Mouse (Mus musculus) cerebellum, adult 2 months (tissue): ENCODE results near the gene Smarcc2. TPM values are rescaled to one million over a fixed set of nuclear protein-coding genes. Genes with fewer than 3 reads are reported as not detected.

Source experiments
- DNase-seq, 2 experiments: peaks; one replicate each; pipeline ENCODE4 v3.0.0; 2021
- H3K27ac ChIP-seq: fragments of 200-500 bp; 2 replicates; pipeline ENCODE4 v1.5.1; 2012; ENCODE audit warnings: low read length, control low read depth, inconsistent platforms; ENCODE audit not compliant: insufficient read depth
- H3K27me3 ChIP-seq: fragments of 200-500 bp; 2 replicates; pipeline ENCODE4 v1.6.1; 2012; ENCODE audit warnings: inconsistent platforms, mild to moderate bottlenecking, low read length, moderate library complexity; ENCODE audit not compliant: control insufficient read depth, insufficient read depth
- H3K4me1 ChIP-seq: fragments of 200-500 bp; 2 replicates; pipeline ENCODE4 v1.6.1; 2011; ENCODE audit warnings: low read length; ENCODE audit not compliant: control insufficient read depth, insufficient read depth
- H3K4me3 ChIP-seq: fragments of 200-500 bp; replicated peaks from 2 replicates; pipeline ENCODE3; 2011; ENCODE audit warnings: mild to moderate bottlenecking, low read depth, low read length, control low read depth; ENCODE audit not compliant: insufficient read depth
- CTCF ChIP-seq: fragments of 200-500 bp; IDR thresholded peaks from 2 replicates; pipeline ENCODE4 v1.5.1; 2011; ENCODE audit warnings: low read depth, mild to moderate bottlenecking, control low read depth, low read length, moderate library complexity, borderline replicate concordance; ENCODE audit not compliant: insufficient read depth
- POLR2A ChIP-seq: fragments of 200-500 bp; IDR thresholded peaks from 2 replicates; pipeline ENCODE4 v1.6.1; 2011; ENCODE audit warnings: low read length, control low read depth, borderline replicate concordance; ENCODE audit not compliant: insufficient read depth
- WGBS: fragments of 180-500 bp; shearing (Covaris S2); methylation state at CpG from one replicate; pipeline ENCODE4 v1.1.7; 2018; 5-methylcytosine and 5-hydroxymethylcytosine counted together
- polyA plus RNA-seq: library from polyadenylated mRNA; depleted of rRNA; stranded (reverse); fragments of >200 nt; gene quantifications from 2 replicates; pipeline ENCODE4 v1.2.3, GENCODE M21; 2012; rRNA removed

Gene Smarcc2
- polyA plus RNA-seq, 1 experiment, result 239 TPM

DNA sequence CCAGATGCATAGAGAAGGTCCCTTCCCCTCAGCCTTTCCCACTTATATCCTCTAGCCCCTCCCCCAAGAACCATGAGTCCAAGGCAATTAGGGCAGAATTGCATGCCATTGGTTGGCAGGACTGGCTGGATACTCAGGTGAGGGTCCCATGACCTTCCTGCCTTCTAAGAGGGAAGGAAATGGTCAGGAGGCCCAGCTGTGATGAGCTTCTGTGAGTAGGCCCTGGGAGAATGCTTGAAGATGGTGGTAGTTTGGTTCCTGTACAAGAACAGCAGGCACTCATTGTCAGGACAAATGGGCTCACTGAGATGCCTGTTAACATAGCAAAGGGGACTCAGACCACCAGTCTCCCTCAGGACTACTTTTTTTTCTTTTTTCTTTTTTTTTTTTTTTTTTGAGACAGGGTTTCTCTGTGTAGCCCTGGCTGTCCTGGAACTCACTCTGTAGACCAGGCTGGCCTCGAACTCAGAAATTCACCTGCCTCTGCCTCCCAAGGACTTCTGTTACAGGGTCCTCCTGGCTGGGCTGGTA is 79.4 kb downstream of the Smarcc2 start:
- TF ChIP-seq POLR2A (no peak), CTCF (no peak)
- WGBS, result 100% methylated on average over 1 of the region's 1 CpGs
- Histone ChIP-seq H3K27me3 (no peaks in the 10 kb centered on the region), H3K27ac (no peak overlapping the region), H3K4me3 (no peak overlapping the region), H3K4me1 (peaks cover 3% of the 10 kb centered on the region; the same call in 1 of the 2 replicates)
- DNase-seq, result no peak

Other genes with a start within 250 kb of the Smarcc2 start
- gene Spryd4, start 247.4 kb upstream of the Smarcc2 start, polyA plus RNA-seq, result 13.5 and 15.6 TPM in 2 replicates
- gene Mip, start 233.4 kb upstream of the Smarcc2 start, polyA plus RNA-seq, result not detected in 2 replicates
- gene Timeless, start 227.2 kb upstream of the Smarcc2 start, polyA plus RNA-seq, result 6.3 and 6.6 TPM in 2 replicates
- not detected in 2 replicates for gene Apon, start 205.2 kb upstream of the Smarcc2 start, polyA plus RNA-seq
- not detected in 2 replicates for gene Apof, start 190.6 kb upstream of the Smarcc2 start, polyA plus RNA-seq
- gene Stat2, start 188.7 kb upstream of the Smarcc2 start, polyA plus RNA-seq, result 94.4 and 110 TPM in 2 replicates
- gene Il23a, start 160.5 kb upstream of the Smarcc2 start, polyA plus RNA-seq, result 1.2 and 1.8 TPM in 2 replicates
- 42.6 and 48.5 TPM in 2 replicates for gene Pan2, start 155.9 kb upstream of the Smarcc2 start, polyA plus RNA-seq
- 65.3 and 65.4 TPM in 2 replicates for gene Cnpy2, start 136.8 kb upstream of the Smarcc2 start, polyA plus RNA-seq
- 251 and 252 TPM in 2 replicates for gene Cs, start 121.5 kb upstream of the Smarcc2 start, polyA plus RNA-seq
- gene Coq10a, start 90.3 kb upstream of the Smarcc2 start, polyA plus RNA-seq, result 115 and 117 TPM in 2 replicates
- 40.6 and 41.6 TPM in 2 replicates for gene Ankrd52, start 82.1 kb upstream of the Smarcc2 start, polyA plus RNA-seq
- gene Slc39a5, start 58.0 kb upstream of the Smarcc2 start, polyA plus RNA-seq, result 0.13 TPM in 1 of 2 replicates, not detected in the other
- gene Nabp2, start 47.8 kb upstream of the Smarcc2 start, polyA plus RNA-seq, result 78.9 and 83.6 TPM in 2 replicates
- gene Rnf41, start 47.6 kb upstream of the Smarcc2 start, polyA plus RNA-seq, result 88.0 and 90.5 TPM in 2 replicates
- gene Myl6, start 34.9 kb downstream of the Smarcc2 start, polyA plus RNA-seq, result 1,381 and 1,434 TPM in 2 replicates
- 28.9 and 36.1 TPM in 2 replicates for gene Myl6b, start 39.4 kb downstream of the Smarcc2 start, polyA plus RNA-seq
- 36.3 and 37.3 TPM in 2 replicates for gene Esyt1, start 66.6 kb downstream of the Smarcc2 start, polyA plus RNA-seq
- 15.4 and 18.7 TPM in 2 replicates for gene Zc3h10, start 88.5 kb downstream of the Smarcc2 start, polyA plus RNA-seq
- gene Rpl41, start 90.1 kb downstream of the Smarcc2 start, polyA plus RNA-seq, result 1,271 and 1,490 TPM in 2 replicates
- 69.2 and 73.5 TPM in 2 replicates for gene Pa2g4, start 106.7 kb downstream of the Smarcc2 start, polyA plus RNA-seq
- 9.4 and 11.1 TPM in 2 replicates for gene Erbb3, start 130.4 kb downstream of the Smarcc2 start, polyA plus RNA-seq
- gene Rps26, start 167.5 kb downstream of the Smarcc2 start, polyA plus RNA-seq, result 303 and 334 TPM in 2 replicates
- gene Ikzf4, start 186.7 kb downstream of the Smarcc2 start, polyA plus RNA-seq, result 8.5 and 9.6 TPM in 2 replicates
- 15.6 and 17.9 TPM in 2 replicates for gene Suox, start 214.8 kb downstream of the Smarcc2 start, polyA plus RNA-seq
- 132 and 133 TPM in 2 replicates for gene Rab5b, start 237.0 kb downstream of the Smarcc2 start, polyA plus RNA-seq
- gene Pmel, start 244.9 kb downstream of the Smarcc2 start, polyA plus RNA-seq, result 1.00 and 1.5 TPM in 2 replicates
- 3.8 and 3.9 TPM in 2 replicates for gene Cdk2, start 245.8 kb downstream of the Smarcc2 start, polyA plus RNA-seq